ENCODE assay signal across 20 mouse cellular contexts in the genomic region with DNA sequence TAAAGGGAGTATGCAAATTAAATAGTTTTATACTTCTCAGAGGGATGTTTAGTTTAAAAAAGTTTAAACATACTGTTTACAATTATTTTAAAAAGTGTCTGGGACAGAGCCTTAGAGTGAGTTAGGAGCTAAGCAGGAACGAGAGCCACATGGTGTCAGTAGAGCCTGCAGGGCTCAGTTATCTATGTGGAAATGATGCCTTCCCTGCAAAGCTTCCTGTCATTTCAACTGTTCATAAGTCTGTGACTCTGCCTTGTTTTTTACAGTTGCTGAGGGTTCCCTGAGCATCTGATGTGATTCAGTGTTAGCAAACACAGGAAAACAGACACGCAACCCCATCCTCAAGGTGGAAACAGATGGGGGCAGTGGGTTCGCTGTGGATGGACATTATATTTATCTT.
DNase-seq lines count a peak whose midpoint lies in the region; ATAC-seq and TF ChIP-seq lines count a peak whose summit lies in the region.
"Had no signal": no experiment of that assay in that cellular context is flagged by ENCODE, and none has a peak within 500 bp of the region (broad histone marks: within the 10 kb centered on the region; RNA-seq: fewer than 3 reads in every experiment).

No protein-coding gene starts in this region.

- 0 out of 2 replicates have a peak, but pooled peaks cover 2% of the 10 kb centered on the region for H3K4me1 ChIP-seq in liver, embryonic 12.5 days
- no peaks in the 10 kb centered on the region for H3K4me1 ChIP-seq in liver, postnatal 0 days (ENCODE audit: insufficient read depth)
- H3K4me1 ChIP-seq: heart, embryonic 10.5 days; hindbrain, embryonic 15.5 days; kidney, embryonic 15.5 days; midbrain, embryonic 12.5 days had no signal

- no peak overlapping the region for H3K27ac ChIP-seq in liver, embryonic 12.5 days
- no peak overlapping the region for H3K27ac ChIP-seq in liver, postnatal 0 days (ENCODE audit: low read depth)
- H3K27ac ChIP-seq: heart, embryonic 10.5 days; hindbrain, embryonic 15.5 days; kidney, embryonic 15.5 days; left cerebral cortex, adult 2 months; midbrain, embryonic 12.5 days had no signal

- no peak for TF ChIP-seq EP300 in liver, postnatal 0 days (IDR thresholded peaks at IDR 0.05; ENCODE audit: low read depth)

- 49% methylated on average over 3 of the region's 3 CpGs for WGBS in liver, embryonic 12.5 days (ENCODE audit: insufficient replicate concordance)
- 47% methylated on average over 3 of the region's 3 CpGs for WGBS in liver, postnatal 0 days (ENCODE audit: insufficient replicate concordance)

- no peak overlapping the region for H3K4me2 ChIP-seq in liver, embryonic 12.5 days
- H3K4me2 ChIP-seq in liver, postnatal 0 days (ENCODE audit: low read depth, low read length) = no peak overlapping the region
- H3K4me2 ChIP-seq: hindbrain, embryonic 15.5 days; kidney, embryonic 15.5 days; midbrain, embryonic 12.5 days had no signal

- no peaks in the 10 kb centered on the region for H3K27me3 ChIP-seq in liver, embryonic 12.5 days (replicated peaks)
- H3K27me3 ChIP-seq in liver, postnatal 0 days (ENCODE audit: insufficient read depth, low read length) = no peaks in the 10 kb centered on the region
- H3K27me3 ChIP-seq: hindbrain, embryonic 15.5 days; kidney, embryonic 15.5 days; midbrain, embryonic 12.5 days had no signal

- no peak overlapping the region for H3K4me3 ChIP-seq in liver, embryonic 12.5 days
- no peak overlapping the region for H3K4me3 ChIP-seq in liver, postnatal 0 days (ENCODE audit: low read depth, low read length)
- H3K4me3 ChIP-seq: heart, embryonic 10.5 days; hindbrain, embryonic 15.5 days; kidney, embryonic 15.5 days; left cerebral cortex, adult 2 months; midbrain, embryonic 12.5 days had no signal

- DNase-seq in liver, postnatal 0 days = no peak
- DNase-seq in 416B (ENCODE audit: low read depth) = peak; percentile 4
- DNase-seq in MEL-GATA-1-ER (ENCODE audit: extremely low read depth, low read depth) = peak; percentile 47
- no peak for DNase-seq in thymus, postnatal 14 days
- DNase-seq: cerebellum, adult 18-20 months; cerebellum, postnatal 14 days; kidney, postnatal 36 days; layer of hippocampus, adult 9-11 months; right cerebral cortex, postnatal 25 days; spleen, adult 18-20 months; thymus, postnatal 25 days had no signal

- no peak overlapping the region for H3K9ac ChIP-seq in liver, embryonic 12.5 days
- H3K9ac ChIP-seq in liver, postnatal 0 days (replicated peaks) = no peak overlapping the region
- H3K9ac ChIP-seq: hindbrain, embryonic 15.5 days; kidney, embryonic 15.5 days; midbrain, embryonic 12.5 days had no signal

- TF ChIP-seq CTCF in liver, postnatal 0 days (IDR thresholded peaks at IDR 0.05; ENCODE audit: low read depth) = no peak

- H3K36me3 ChIP-seq in liver, embryonic 12.5 days = no peaks in the 10 kb centered on the region
- no peaks in the 10 kb centered on the region for H3K36me3 ChIP-seq in liver, postnatal 0 days (replicated peaks; ENCODE audit: insufficient read depth, low read length)
- H3K36me3 ChIP-seq: heart, embryonic 10.5 days; hindbrain, embryonic 15.5 days; kidney, embryonic 15.5 days; midbrain, embryonic 12.5 days had no signal

- ATAC-seq in liver, embryonic 12.5 days = peak; percentile 60; the same call in 1 of the 2 replicates
- no peak for ATAC-seq in liver, postnatal 0 days
- peak; percentile 57; the same call in 1 of the 2 replicates for ATAC-seq in megakaryocyte-erythroid progenitor cell, adult 5-6 weeks (replicated peaks; ENCODE audit: low FRiP score, low TSS enrichment, poor library complexity, severe bottlenecking)
- ATAC-seq in erythroid progenitor cell, adult 5-6 weeks (replicated peaks; ENCODE audit: low FRiP score, poor library complexity, severe bottlenecking) = no peak
- ATAC-seq: intestine, embryonic 16.5 days had no signal

- no peaks in the 10 kb centered on the region for H3K9me3 ChIP-seq in liver, embryonic 12.5 days (replicated peaks)
- no peaks in the 10 kb centered on the region for H3K9me3 ChIP-seq in liver, postnatal 0 days (ENCODE audit: low read length)
- H3K9me3 ChIP-seq: heart, embryonic 10.5 days; hindbrain, embryonic 15.5 days; kidney, embryonic 15.5 days; midbrain, embryonic 12.5 days had no signal

Comparison
In these comparisons a context has a peak if more than half of its experiments do, and no peak if none do; other contexts are left out.
1. ATAC-seq: peak in liver, embryonic 12.5 days (single experiment) and megakaryocyte-erythroid progenitor cell, adult 5-6 weeks (single experiment); none in liver, postnatal 0 days (single experiment) and erythroid progenitor cell, adult 5-6 weeks (single experiment).
2. DNase-seq: peak in 416B (single experiment) and MEL-GATA-1-ER (single experiment); none in liver, postnatal 0 days (single experiment) and thymus, postnatal 14 days (single experiment).